Mouse (Mus musculus) layer of hippocampus, postnatal 10 days (tissue): Measurements from ENCODE around the gene Cgnl1. TPM values are rescaled to one million over a fixed set of nuclear protein-coding genes. Genes with fewer than 3 reads are reported as not detected.
A peak's percentile ranks its signal among the peaks of the same experiment; 100 is the strongest.
"Not testable (repeated sequence)": the region's sequence is repeated elsewhere in the genome, so short reads cannot be mapped to it uniquely, and the experiment has no call there.

Experiments used
- DNase-seq, 2 experiments: peaks; one replicate each; pipeline ENCODE4 v3.0.0; 2021; ENCODE audit warnings: low spot score in 2 of 2
- total RNA-seq, 2 experiments: library from RNA; stranded (reverse); gene quantifications; 2 replicates each; pipeline ENCODE4 v1.2.3; 2021

Cgnl1 gene
- total RNA-seq, 2 experiments from 2014 or later, result 9.6 to 15.0 TPM

- no peak for DNase-seq
Measured at GRCm38 (mm10) chr9:71628921-71629320, 142.5 kb downstream of the Cgnl1 start.

- DNase-seq, result peak; percentile 54 to 59
Measured at GRCm38 (mm10) chr9:71628286-71628685, 143.1 kb downstream of the Cgnl1 start.

GRCm38 (mm10) chr9:71625961-71626360 lies 145.4 kb downstream of the Cgnl1 start:
- DNase-seq, result no peak

- peak; percentile 66 to 72 for DNase-seq
Measured at GRCm38 (mm10) chr9:71624793-71625495, 146.5 kb downstream of the Cgnl1 start.

- DNase-seq, result no peak
Measured at GRCm38 (mm10) chr9:71623871-71624569, 147.4 kb downstream of the Cgnl1 start.

- DNase-seq, result no peak
Measured at GRCm38 (mm10) chr9:71622593-71622992, 148.8 kb downstream of the Cgnl1 start.

- DNase-seq, result no peak
Measured at GRCm38 (mm10) chr9:71621968-71622367, 149.4 kb downstream of the Cgnl1 start.

- not testable (repeated sequence) for DNase-seq
Measured at GRCm38 (mm10) chr9:71620116-71620515, 151.3 kb downstream of the Cgnl1 start.

- DNase-seq, result peak in 1 of 2 experiments; percentile 30
Measured at GRCm38 (mm10) chr9:71617363-71617762, 154.0 kb downstream of the Cgnl1 start.

GRCm38 (mm10) chr9:71616185-71616584 lies 155.2 kb downstream of the Cgnl1 start:
- peak; percentile 81 to 88 for DNase-seq

GRCm38 (mm10) chr9:71614643-71615042 lies 156.8 kb downstream of the Cgnl1 start:
- DNase-seq, result peak; percentile 58 to 69

- DNase-seq, result no peak
Measured at GRCm38 (mm10) chr9:71612981-71613380, 158.4 kb downstream of the Cgnl1 start.

- no peak for DNase-seq
Measured at GRCm38 (mm10) chr9:71611876-71612275, 159.5 kb downstream of the Cgnl1 start.

- no peak for DNase-seq
Measured at GRCm38 (mm10) chr9:71609010-71609409, 162.4 kb downstream of the Cgnl1 start.

- DNase-seq, result no peak
Measured at GRCm38 (mm10) chr9:71606296-71607057, 164.9 kb downstream of the Cgnl1 start.

GRCm38 (mm10) chr9:71604914-71605635 lies 166.3 kb downstream of the Cgnl1 start:
- DNase-seq, result no peak

GRCm38 (mm10) chr9:71599861-71600260 lies 171.5 kb downstream of the Cgnl1 start:
- no peak for DNase-seq

- no peak for DNase-seq
Measured at GRCm38 (mm10) chr9:71596888-71597287, 174.5 kb downstream of the Cgnl1 start.

GRCm38 (mm10) chr9:71592577-71593285 lies 178.7 kb downstream of the Cgnl1 start:
- no peak for DNase-seq

- peak; percentile 71 to 75 for DNase-seq
Measured at GRCm38 (mm10) chr9:71591938-71592548, 179.4 kb downstream of the Cgnl1 start, which contains the start of gene Myzap. TSS of gene Myzap (minus strand) at chr9:71592360.
